Mouse (Mus musculus) kidney, embryonic 16.5 days (tissue): ENCODE measurements around the gene Cyp2w1. TPM values are rescaled to one million over a fixed set of nuclear protein-coding genes. Genes with fewer than 3 reads are reported as not detected.

Source experiments
- ATAC-seq: fragments of 200-750 bp; cut with Nextera tagmentation; 2 replicates; pipeline ENCODE4 v1.8.0; 2017; ENCODE audit warnings: moderate TSS enrichment; ENCODE audit not compliant: low FRiP score, low TSS enrichment
- H3K27ac ChIP-seq: fragments of 300-500 bp; sonication (generic); 2 replicates; pipeline ENCODE4 v1.5.1; 2014; ENCODE audit warnings: low read length
- H3K27me3 ChIP-seq: fragments of 300-500 bp; sonication (generic); 2 replicates; pipeline ENCODE4 v1.6.1; 2014; ENCODE audit warnings: low read length, control low read depth, mixed read lengths; ENCODE audit not compliant: insufficient read depth
- H3K36me3 ChIP-seq: fragments of 300-500 bp; sonication (generic); 2 replicates; pipeline ENCODE4 v1.6.1; 2014; ENCODE audit warnings: low read length, control low read depth, mixed read lengths; ENCODE audit not compliant: insufficient read depth
- H3K4me1 ChIP-seq: fragments of 300-500 bp; sonication (generic); 2 replicates; pipeline ENCODE4 v1.6.1; 2014; ENCODE audit warnings: low read length, control low read depth, mixed read lengths; ENCODE audit not compliant: insufficient read depth
- H3K4me2 ChIP-seq: fragments of 300-500 bp; sonication (generic); replicated peaks from 2 replicates; pipeline ENCODE4 v1.6.1; 2014; ENCODE audit warnings: low read depth, low read length
- H3K4me3 ChIP-seq: fragments of 300-500 bp; sonication (generic); 2 replicates; pipeline ENCODE4 v1.5.1; 2014; ENCODE audit warnings: mild to moderate bottlenecking, low read length
- H3K9ac ChIP-seq: fragments of 300-500 bp; sonication (generic); replicated peaks from 2 replicates; pipeline ENCODE4 v1.6.1; 2014; ENCODE audit warnings: low read length
- H3K9me3 ChIP-seq: fragments of 300-500 bp; sonication (generic); 2 replicates; pipeline ENCODE4 v1.6.1; 2016; ENCODE audit warnings: low read length, control low read depth
- WGBS: fragments of 180-500 bp; shearing (Covaris S2); extraction: QIAGEN DNeasy Blood & Tissue Kit; methylation state at CpG from one replicate; pipeline ENCODE4 v1.1.7; 2014; 5-methylcytosine and 5-hydroxymethylcytosine counted together
- microRNA counts: library from miRNA; unstranded; fragments of <30 nt; microRNA quantifications from one replicate; lab custom pipeline; 2016
- microRNA-seq: library from miRNA; unstranded; fragments of <30 nt; microRNA quantifications from one replicate; pipeline ENCODE4, GENCODE M21; 2016
- polyA plus RNA-seq: library from polyadenylated mRNA; unstranded; fragments of >200 nt; fragmentation: Nextera tagmentation; extraction: Ambion mirVana; gene quantifications from 2 replicates; pipeline ENCODE4 v1.2.1, GENCODE M21; 2015

The Cyp2w1 gene
- polyA plus RNA-seq, 1 experiment from 2014 or later = not detected

- H3K4me1 ChIP-seq = peaks cover 37% of the 10 kb centered on the region
- no peaks in the 10 kb centered on the region for H3K9me3 ChIP-seq
- ATAC-seq = peak; percentile 58; the same call in 1 of the 2 replicates
- H3K36me3 ChIP-seq = no peaks in the 10 kb centered on the region
- no peak overlapping the region for H3K4me2 ChIP-seq
- H3K4me3 ChIP-seq = no peak overlapping the region
- H3K27ac ChIP-seq = 0 out of 2 replicates have a peak overlapping the region, but pooled peaks have one; percentile 16
- no peak overlapping the region for H3K9ac ChIP-seq
- 67% methylated on average over 7 of the region's 7 CpGs for whole genome bisulfite sequencing
- H3K27me3 ChIP-seq = no peaks in the 10 kb centered on the region
These were observed 53.1 kb downstream of the Cyp2w1 start for GRCm38 (mm10) chr5:139405478-139405877.

DNA sequence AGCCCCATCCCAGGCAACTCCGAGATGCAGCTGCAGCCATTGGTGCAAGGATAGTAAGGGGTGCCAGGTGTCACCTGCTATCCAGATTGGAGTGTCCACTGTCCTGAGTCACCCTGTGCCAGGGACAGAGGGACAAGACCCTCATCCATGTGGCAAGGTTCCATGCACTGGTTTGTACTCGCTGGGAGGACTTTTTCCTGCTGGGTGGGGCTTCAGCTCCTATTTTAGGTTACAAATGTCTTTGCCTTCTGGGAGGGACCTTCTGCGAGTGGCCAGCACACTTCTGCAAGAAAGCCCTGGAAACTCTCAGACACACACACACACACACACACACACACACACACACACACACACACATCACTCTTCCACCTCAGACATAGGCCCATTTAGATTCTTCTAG is 53.5 kb downstream of the Cyp2w1 start:
- Histone ChIP-seq H3K36me3 (no peaks in the 10 kb centered on the region), H3K27me3 (no peaks in the 10 kb centered on the region), H3K4me3 (no peak overlapping the region), H3K4me2 (no peak overlapping the region), H3K9me3 (no peaks in the 10 kb centered on the region), H3K27ac (0 out of 2 replicates have a peak overlapping the region, but pooled peaks have one; percentile 16), H3K4me1 (peaks cover 37% of the 10 kb centered on the region), H3K9ac (no peak overlapping the region)
- WGBS = 66% methylated on average over 3 of the region's 3 CpGs
- no peak for ATAC-seq

MicroRNAs encoded within 50 kb of the gene (microRNA counts, 519-probe panel; counts per million panel counts)
- 104 counts per million, percentile 35 among the panel's probes with 10 or more counts for microRNA mmu-miR-339-3p (lab: Ali Mortazavi, UCI)
- 104 counts per million, percentile 35 among the panel's probes with 10 or more counts for microRNA mmu-miR-339-5p (lab: Ali Mortazavi, UCI)

Small RNAs within 50 kb of the gene (microRNA-seq; reads per million reads assigned to microRNA genes)
- 411 reads per million, percentile 73 among the genes with 10 or more reads in this experiment for gene Mir339

Other genes with a start within 250 kb of the Cyp2w1 start
- 24.6 and 28.8 TPM in 2 replicates for gene Prkar1b, start 202.6 kb upstream of the Cyp2w1 start, polyA plus RNA-seq
- 7.2 and 9.1 TPM in 2 replicates for gene Dnaaf5, start 202.4 kb upstream of the Cyp2w1 start, polyA plus RNA-seq
- 62.0 and 62.8 TPM in 2 replicates for gene Sun1, start 152.0 kb upstream of the Cyp2w1 start, polyA plus RNA-seq
- 148 and 161 TPM in 2 replicates for gene Get4, start 100.3 kb upstream of the Cyp2w1 start, polyA plus RNA-seq
- 1.1 and 1.7 TPM in 2 replicates for gene Adap1, start 27.0 kb upstream of the Cyp2w1 start, polyA plus RNA-seq
- 99.3 and 104 TPM in 2 replicates for gene Cox19, start 1.2 kb upstream of the Cyp2w1 start, polyA plus RNA-seq
- gene Gpr146, start 25.1 kb downstream of the Cyp2w1 start, polyA plus RNA-seq = 6.6 and 6.7 TPM in 2 replicates
- 0.60 and 0.92 TPM in 2 replicates for gene C130050O18Rik, start 52.7 kb downstream of the Cyp2w1 start, polyA plus RNA-seq
- 6.8 and 8.0 TPM in 2 replicates for gene Gper1, start 70.5 kb downstream of the Cyp2w1 start, polyA plus RNA-seq
- gene 3110082I17Rik, start 107.9 kb downstream of the Cyp2w1 start, polyA plus RNA-seq = 44.1 and 46.1 TPM in 2 replicates
- 10.8 and 13.5 TPM in 2 replicates for gene Zfand2a, start 131.9 kb downstream of the Cyp2w1 start, polyA plus RNA-seq
- gene Uncx, start 190.9 kb downstream of the Cyp2w1 start, polyA plus RNA-seq = 52.8 and 65.4 TPM in 2 replicates